Mouse (Mus musculus) layer of hippocampus, adult 11-12 months (tissue): ENCODE measurements around the gene Ccdc38.
A peak's percentile ranks its signal among the peaks of the same experiment; 100 is the strongest.

Source experiments
- DNase-seq: peaks from one replicate; pipeline ENCODE4 v3.0.0; 2022; ENCODE audit warnings: low spot score

Gene Ccdc38

GRCm38 (mm10) chr10:93609236-93609635 lies 68.8 kb downstream of the Ccdc38 start:
- no peak for DNase-seq

GRCm38 (mm10) chr10:93610896-93611295 lies 70.5 kb downstream of the Ccdc38 start:
- DNase-seq = no peak

GRCm38 (mm10) chr10:93611419-93612007 lies 71.1 kb downstream of the Ccdc38 start:
- DNase-seq = peak; percentile 42

GRCm38 (mm10) chr10:93614850-93615249 lies 74.4 kb downstream of the Ccdc38 start:
- DNase-seq = no peak

DNA sequence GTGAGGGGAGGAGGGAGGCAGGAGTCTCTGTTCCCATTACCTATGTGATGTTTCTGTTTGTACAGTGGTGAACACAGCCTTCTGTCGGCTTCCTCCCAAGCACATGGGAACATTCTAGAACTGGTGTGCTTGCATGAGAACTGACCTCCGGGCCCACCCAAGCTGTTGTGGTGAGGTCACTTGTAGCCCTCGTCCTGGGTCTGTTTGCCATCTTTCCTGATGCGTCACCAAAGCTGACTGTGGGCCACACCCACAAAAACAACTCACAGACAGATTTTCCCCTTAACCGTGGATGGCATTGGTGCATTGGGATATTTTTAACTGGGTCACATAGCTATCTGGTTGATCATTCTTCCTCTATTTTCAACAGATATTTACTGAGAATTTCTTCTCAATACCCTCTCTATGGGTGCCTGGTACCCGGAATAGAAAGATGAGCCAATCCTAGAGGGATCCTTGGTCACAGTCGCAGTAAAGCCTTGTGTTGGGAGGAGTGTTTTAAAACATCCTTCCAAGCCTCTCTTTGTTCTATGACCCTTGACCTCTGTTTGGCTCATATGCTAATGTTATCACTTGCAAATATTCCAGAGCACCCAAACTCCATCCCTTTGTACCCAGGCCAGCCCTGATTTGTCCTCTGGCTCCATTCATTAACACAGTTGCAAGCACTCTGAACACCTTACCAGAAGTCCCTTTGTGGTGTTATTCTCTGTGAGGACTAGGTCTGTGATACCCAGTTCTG lies 80.2 kb downstream of the Ccdc38 start:
- DNase-seq = no peak

- no peak for DNase-seq
These were observed 83.3 kb downstream of the Ccdc38 start for GRCm38 (mm10) chr10:93623725-93624124.

GRCm38 (mm10) chr10:93624151-93624550 lies 83.7 kb downstream of the Ccdc38 start:
- DNase-seq = no peak

GRCm38 (mm10) chr10:93630310-93630709 lies 89.9 kb downstream of the Ccdc38 start:
- DNase-seq = no peak

- DNase-seq = no peak
These were observed 91.7 kb downstream of the Ccdc38 start for GRCm38 (mm10) chr10:93632086-93632485.

DNA sequence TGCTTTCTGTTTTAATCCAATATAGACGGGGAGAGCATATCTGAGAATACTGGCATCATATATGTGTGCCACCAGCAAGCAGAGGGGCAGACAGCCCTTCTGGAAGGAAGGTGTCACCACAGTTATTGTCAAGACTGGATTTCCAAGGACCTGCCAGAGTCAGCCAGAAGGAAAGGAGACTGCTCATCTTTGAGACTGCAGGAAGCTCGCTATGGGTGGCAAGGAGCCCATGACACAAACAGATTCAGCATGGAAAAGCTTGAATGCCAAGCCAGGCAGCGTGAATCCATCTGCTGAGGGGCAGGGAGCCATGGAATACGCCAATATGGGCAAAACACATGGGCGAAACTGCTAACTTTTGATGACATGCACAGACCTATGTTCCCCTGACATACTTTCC lies 93.1 kb downstream of the Ccdc38 start:
- DNase-seq = peak; percentile 17
